ENCODE assay signal across 9 mouse cellular contexts in the genomic region with DNA sequence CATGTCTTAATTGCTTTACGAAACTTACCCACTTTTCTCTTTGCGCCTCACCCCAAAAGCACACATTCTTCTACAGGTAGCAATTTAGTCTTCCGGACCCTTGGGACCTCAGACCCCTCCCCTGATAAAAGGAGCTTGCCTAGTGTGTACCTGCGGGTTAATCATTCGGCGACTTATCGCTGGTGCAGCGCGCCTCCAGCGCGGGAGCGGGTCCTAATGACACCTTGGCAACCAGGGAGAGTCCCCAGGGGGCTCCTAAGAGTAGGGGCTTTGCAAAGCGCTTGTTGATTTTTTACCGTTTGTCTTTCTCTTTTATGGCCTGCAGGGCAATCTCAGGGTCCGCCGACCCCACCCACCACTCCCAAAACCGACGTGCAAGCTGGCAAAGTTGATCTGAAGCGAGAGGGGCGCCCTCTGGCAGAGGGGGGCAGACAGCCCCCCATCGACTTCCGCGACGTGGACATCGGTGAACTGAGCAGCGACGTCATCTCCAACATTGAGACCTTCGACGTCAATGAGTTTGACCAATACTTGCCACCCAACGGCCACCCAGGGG. TPM values are rescaled to one million over a fixed set of nuclear protein-coding genes. Genes with fewer than 3 reads are reported as not detected.
DNase-seq lines count a peak whose midpoint lies in the region; ATAC-seq and TF ChIP-seq lines count a peak whose summit lies in the region.
"Had no signal": no experiment of that assay in that cellular context is flagged by ENCODE, and none has a peak within 500 bp of the region (broad histone marks: within the 10 kb centered on the region; RNA-seq: fewer than 3 reads in every experiment).

No protein-coding gene starts in this region.

- H3K27ac ChIP-seq in kidney, embryonic 16.5 days (ENCODE audit: low read length): no peak overlapping the region
- peak overlapping the region; percentile 86 for H3K27ac ChIP-seq in hindbrain, embryonic 15.5 days (replicated peaks)
- H3K27ac ChIP-seq in midbrain, postnatal 0 days (ENCODE audit: low read depth, low read length): peak overlapping the region; percentile 38; the same call in 1 of the 2 replicates

- TF ChIP-seq CTCF in midbrain, postnatal 0 days (IDR thresholded peaks at IDR 0.05): 0 out of 2 replicates have a peak, but pooled peaks have one; percentile 1

- DNase-seq in kidney, postnatal 25 days: no peak
- DNase-seq in embryo, embryonic 11 days: peak; percentile 54
- DNase-seq in midbrain, postnatal 0 days (ENCODE audit: low spot score): peak; percentile 41
- DNase-seq in adrenal gland, adult 18-20 months (ENCODE audit: low spot score in 2 of 2): no peak
- DNase-seq in left cerebral cortex, adult 18-20 months (ENCODE audit: low spot score in 2 of 2): no peak

- peak overlapping the region; percentile 80 for H3K9ac ChIP-seq in kidney, embryonic 16.5 days (replicated peaks; ENCODE audit: low read length)
- H3K9ac ChIP-seq in hindbrain, embryonic 15.5 days: peak overlapping the region; percentile 74
- H3K9ac ChIP-seq in midbrain, postnatal 0 days (replicated peaks; ENCODE audit: low read length, poor library complexity, severe bottlenecking): peak overlapping the region; percentile 64

- H3K9me3 ChIP-seq in kidney, embryonic 16.5 days (ENCODE audit: low read length): no peaks in the 10 kb centered on the region
- no peaks in the 10 kb centered on the region for H3K9me3 ChIP-seq in hindbrain, embryonic 15.5 days
- H3K9me3 ChIP-seq in midbrain, postnatal 0 days (ENCODE audit: low read length): no peaks in the 10 kb centered on the region

- 3% methylated on average over 30 of the region's 30 CpGs for WGBS in kidney, embryonic 16.5 days
- 3% methylated on average over 30 of the region's 30 CpGs for WGBS in hindbrain, embryonic 15.5 days
- 6% methylated on average over 30 of the region's 30 CpGs for WGBS in midbrain, postnatal 0 days

- peak overlapping the region; percentile 77 for H3K4me3 ChIP-seq in kidney, embryonic 16.5 days (ENCODE audit: low read length)
- H3K4me3 ChIP-seq in hindbrain, embryonic 15.5 days: peak overlapping the region; percentile 74
- peak overlapping the region; percentile 46 for H3K4me3 ChIP-seq in midbrain, postnatal 0 days (ENCODE audit: low read depth, low read length)

- peaks cover 31% of the 10 kb centered on the region for H3K4me1 ChIP-seq in kidney, embryonic 16.5 days (ENCODE audit: insufficient read depth, low read length)
- H3K4me1 ChIP-seq in hindbrain, embryonic 15.5 days (replicated peaks): peaks cover 58% of the 10 kb centered on the region
- H3K4me1 ChIP-seq in midbrain, postnatal 0 days (ENCODE audit: insufficient read depth, low read length): no peaks in the 10 kb centered on the region

- peak overlapping the region; percentile 95 for H3K4me2 ChIP-seq in kidney, embryonic 16.5 days (replicated peaks; ENCODE audit: low read depth, low read length)
- H3K4me2 ChIP-seq in hindbrain, embryonic 15.5 days: peak overlapping the region; percentile 93
- peak overlapping the region; percentile 96 for H3K4me2 ChIP-seq in midbrain, postnatal 0 days (ENCODE audit: low read depth, low read length, poor library complexity, severe bottlenecking)

- peaks cover 9% of the 10 kb centered on the region for H3K27me3 ChIP-seq in kidney, embryonic 16.5 days (ENCODE audit: insufficient read depth, low read length)
- peaks cover 3% of the 10 kb centered on the region; the same call in 1 of the 2 replicates for H3K27me3 ChIP-seq in hindbrain, embryonic 15.5 days
- peaks cover 9% of the 10 kb centered on the region; the same call in 1 of the 2 replicates for H3K27me3 ChIP-seq in midbrain, postnatal 0 days (ENCODE audit: insufficient read depth, low read length)
- H3K27me3 ChIP-seq: Patski had no signal

- no peak for ATAC-seq in kidney, embryonic 16.5 days (ENCODE audit: low FRiP score, low TSS enrichment)
- no peak for ATAC-seq in hindbrain, embryonic 15.5 days (ENCODE audit: low FRiP score, low read depth)
- no peak for ATAC-seq in midbrain, postnatal 0 days (ENCODE audit: low FRiP score)
- no peak for ATAC-seq in erythroblast, adult 5-6 weeks (replicated peaks; ENCODE audit: low FRiP score, poor library complexity, severe bottlenecking)
- ATAC-seq: Patski had no signal

- H3K36me3 ChIP-seq in kidney, embryonic 16.5 days (ENCODE audit: insufficient read depth, low read length): no peaks in the 10 kb centered on the region
- no peaks in the 10 kb centered on the region for H3K36me3 ChIP-seq in hindbrain, embryonic 15.5 days
- no peaks in the 10 kb centered on the region for H3K36me3 ChIP-seq in midbrain, postnatal 0 days (ENCODE audit: insufficient read depth, low read length)

RNA-seq across cellular contexts. Expression of gene Sox9, which starts 2.4 kb away (rescaled TPM):
- polyA plus RNA-seq in kidney, embryonic 16.5 days (2015; fragmentation: Nextera tagmentation; extraction: Ambion mirVana): 28.0 and 31.9 TPM in 2 replicates
- polyA plus RNA-seq in hindbrain, embryonic 15.5 days (2015; fragmentation: Nextera tagmentation; extraction: Ambion mirVana): 49.8 and 61.4 TPM in 2 replicates
- 10.4 TPM in 2 replicates for total RNA-seq in midbrain, postnatal 0 days (2014; rRNA removed)
- 35.4 and 36.5 TPM in 2 replicates for polyA plus RNA-seq in midbrain, postnatal 0 days (2015; fragmentation: Nextera tagmentation; extraction: Ambion mirVana)
- total RNA-seq in adrenal gland, adult 18-20 months (2021): 1 to 10 TPM; 1.6 to 1.8 TPM
- not detected in 2 replicates for total RNA-seq in erythroblast, adult 5-6 weeks (2015; ENCODE audit: low replicate concordance)
- total RNA-seq in erythroblast, adult 5-6 weeks (2017; ENCODE audit: low replicate concordance): not detected in 2 replicates
- total RNA-seq in left cerebral cortex, adult 18-20 months (2021): 10 to 100 TPM; 22.8 to 24.2 TPM

Comparison
In these comparisons a context has a peak if more than half of its experiments do, and no peak if none do; other contexts are left out.
1. DNase-seq: peak in embryo, embryonic 11 days (single experiment) and midbrain, postnatal 0 days (single experiment); none in kidney, postnatal 25 days (0 of 2), adrenal gland, adult 18-20 months (0 of 2) and left cerebral cortex, adult 18-20 months (0 of 2).
2. Peak in every context shown above with its lines, with median percentiles within 50 percentile points of each other: H3K4me2 ChIP-seq, H3K4me3 ChIP-seq and H3K9ac ChIP-seq.